Mouse (Mus musculus) fat pad, adult 2 months (tissue): ENCODE measurements around the gene Sdccag8.
"Not testable (repeated sequence)": the region's sequence is repeated elsewhere in the genome, so short reads cannot be mapped to it uniquely, and the experiment has no call there.

ENCODE experiments used
- DNase-seq: peaks from one replicate; pipeline ENCODE4 v3.0.0-alpha.2; 2011; ENCODE audit warnings: low read depth, low spot score; ENCODE audit errors: extremely low read depth

The Sdccag8 gene

DNA sequence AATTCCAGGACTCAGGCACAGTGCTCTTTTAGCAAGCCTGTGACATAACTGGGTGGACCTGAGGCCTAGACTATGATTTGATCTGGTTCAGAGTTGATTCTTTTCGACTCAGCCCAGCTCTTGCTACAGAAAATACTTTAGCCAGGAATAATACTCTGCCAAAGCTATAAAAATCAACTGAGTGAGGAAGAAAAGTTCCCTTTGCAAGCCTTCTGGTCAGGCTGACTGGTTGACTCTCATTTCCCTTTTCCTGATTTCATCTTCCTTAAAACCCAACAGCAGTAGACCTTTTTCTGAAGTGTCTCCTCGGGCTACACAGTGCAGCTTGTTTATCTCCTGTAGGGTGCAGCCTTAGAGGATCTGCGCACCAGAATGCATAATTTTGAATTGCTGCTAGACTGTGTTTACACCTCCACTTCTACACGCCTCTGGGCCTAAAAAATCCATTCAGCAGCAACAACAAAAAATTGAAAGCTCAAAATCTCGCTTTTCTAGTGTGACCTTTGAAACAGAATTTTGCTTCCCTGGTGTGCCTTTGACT lies 13.6 kb downstream of the Sdccag8 start:
- DNase-seq: no peak

DNA sequence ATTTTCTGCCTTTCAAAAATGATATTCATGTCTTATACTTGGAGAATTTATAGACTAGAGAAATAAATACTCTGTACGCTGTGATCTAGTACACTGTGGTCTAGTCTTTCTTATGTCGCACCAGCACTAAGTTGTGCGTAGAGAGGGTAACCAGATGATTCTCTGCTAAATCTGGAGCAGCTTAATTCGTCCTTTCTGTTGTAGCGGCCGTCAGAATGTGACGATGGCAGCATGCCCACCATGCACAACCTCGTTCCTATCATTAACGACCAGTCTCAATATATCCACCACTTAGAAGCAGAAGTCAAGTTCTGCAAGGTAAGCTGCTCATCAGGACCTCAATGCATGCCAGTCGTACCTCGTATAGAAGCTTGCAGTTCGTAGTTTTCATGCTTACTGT lies 14.2 kb downstream of the Sdccag8 start:
- no peak for DNase-seq

GRCm38 (mm10) chr1:176832071-176832470 lies 17.6 kb downstream of the Sdccag8 start:
- DNase-seq: no peak

- no peak for DNase-seq
Measured at GRCm38 (mm10) chr1:176832607-176833006, 18.1 kb downstream of the Sdccag8 start.

- no peak for DNase-seq
Measured at GRCm38 (mm10) chr1:176833257-176833656, 18.8 kb downstream of the Sdccag8 start.

GRCm38 (mm10) chr1:176833948-176834347 lies 19.5 kb downstream of the Sdccag8 start:
- DNase-seq: no peak

- no peak for DNase-seq
Measured at GRCm38 (mm10) chr1:176834880-176835279, 20.4 kb downstream of the Sdccag8 start.

GRCm38 (mm10) chr1:176835501-176836294 lies 21.2 kb downstream of the Sdccag8 start:
- no peak for DNase-seq

- DNase-seq: not testable (repeated sequence)
Measured at GRCm38 (mm10) chr1:176836562-176836961, 22.1 kb downstream of the Sdccag8 start.

DNA sequence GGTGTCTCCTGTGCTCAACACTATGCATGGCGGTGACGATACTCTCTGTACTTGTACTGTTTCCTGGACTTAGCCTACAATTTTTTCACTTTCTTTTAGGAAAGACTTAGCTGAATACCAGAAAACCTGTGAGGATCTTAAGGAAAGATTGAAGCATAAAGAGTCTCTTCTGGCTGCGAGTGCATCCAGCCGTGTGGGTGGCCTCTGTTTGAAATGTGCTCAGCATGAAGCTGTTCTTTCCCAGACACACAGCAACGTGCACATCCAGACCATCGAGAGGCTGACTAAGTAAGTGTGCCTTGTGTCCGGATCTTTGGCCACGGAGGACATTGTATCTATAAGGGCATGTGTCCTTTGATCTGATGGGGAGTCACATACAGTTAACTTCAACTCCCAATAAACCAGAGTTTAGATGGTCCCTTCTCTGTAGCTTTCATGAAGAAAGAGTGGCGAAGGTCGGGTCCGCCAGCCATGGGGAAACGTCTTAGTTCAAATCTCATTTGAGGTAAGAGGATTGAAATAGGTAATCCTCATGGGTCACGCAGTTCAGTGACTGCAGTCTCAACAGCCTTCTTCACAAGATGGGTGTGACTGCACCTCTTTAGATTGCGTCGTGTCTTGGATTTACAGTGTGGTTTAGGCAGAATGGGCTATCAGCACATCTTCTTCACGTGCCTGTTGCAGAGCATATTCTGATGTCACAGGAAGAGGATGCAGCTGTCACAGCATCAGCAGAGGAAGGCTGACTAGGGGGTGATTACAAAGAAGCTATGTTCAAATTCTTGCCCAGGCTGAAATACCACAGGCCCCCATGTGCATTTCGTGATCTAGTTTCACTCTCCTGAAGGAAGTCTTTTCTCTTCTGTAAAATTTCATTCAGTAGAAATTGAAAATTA lies 30.9 kb downstream of the Sdccag8 start:
- no peak for DNase-seq

GRCm38 (mm10) chr1:176847118-176847859 lies 32.8 kb downstream of the Sdccag8 start:
- no peak for DNase-seq

DNA sequence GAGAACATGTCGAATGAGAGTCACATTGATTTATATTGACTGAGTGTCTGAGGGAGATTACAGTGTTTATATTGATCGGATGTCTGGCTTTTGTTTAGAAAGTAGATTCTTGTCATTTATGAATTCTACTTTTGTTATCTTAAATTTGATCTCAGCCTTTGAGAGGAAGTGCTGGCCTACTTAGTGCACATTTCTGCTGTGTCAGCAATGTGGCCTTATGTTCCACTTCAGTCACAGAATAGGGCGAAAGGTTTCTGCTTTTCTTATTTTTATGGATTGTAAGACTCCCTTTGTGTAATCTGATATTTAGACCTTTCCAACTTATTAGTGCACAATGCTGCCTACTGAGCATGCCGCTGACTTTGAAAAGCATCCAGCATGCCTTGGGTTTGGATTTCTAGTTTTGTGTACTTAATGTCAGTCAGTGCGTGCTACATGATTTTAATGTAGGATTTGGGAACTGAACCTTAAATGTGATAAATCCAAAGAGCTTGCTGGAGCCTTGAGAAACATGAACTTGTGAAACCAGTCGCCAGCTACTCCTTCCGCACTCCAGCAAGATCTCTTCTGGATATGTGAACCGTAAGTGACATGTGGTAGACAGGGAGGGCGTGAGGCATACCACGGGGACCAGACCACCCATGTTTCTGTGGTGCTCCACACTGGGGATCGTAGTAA lies 34.3 kb downstream of the Sdccag8 start:
- no peak for DNase-seq

DNA sequence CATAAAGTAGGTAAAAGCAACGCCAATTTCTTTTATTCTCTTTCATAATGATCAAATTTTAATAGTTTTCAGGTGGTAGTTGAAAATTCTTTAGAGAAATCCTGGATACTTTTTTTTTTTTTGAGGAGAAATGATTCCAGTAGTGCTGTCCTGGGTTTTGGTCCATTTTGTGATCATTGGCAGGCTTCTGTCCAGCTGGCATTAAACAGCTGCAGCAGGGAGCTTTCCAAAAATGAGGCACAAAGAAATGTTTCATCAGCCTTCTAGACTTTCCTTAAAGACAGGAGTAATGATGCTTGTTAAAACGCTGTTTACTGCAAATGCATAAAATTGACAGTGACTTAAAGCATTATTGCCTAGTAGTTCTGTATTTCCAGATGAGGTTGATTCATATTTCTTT lies 34.9 kb downstream of the Sdccag8 start:
- DNase-seq: no peak

GRCm38 (mm10) chr1:176851401-176851800 lies 36.9 kb downstream of the Sdccag8 start:
- DNase-seq: no peak

DNA sequence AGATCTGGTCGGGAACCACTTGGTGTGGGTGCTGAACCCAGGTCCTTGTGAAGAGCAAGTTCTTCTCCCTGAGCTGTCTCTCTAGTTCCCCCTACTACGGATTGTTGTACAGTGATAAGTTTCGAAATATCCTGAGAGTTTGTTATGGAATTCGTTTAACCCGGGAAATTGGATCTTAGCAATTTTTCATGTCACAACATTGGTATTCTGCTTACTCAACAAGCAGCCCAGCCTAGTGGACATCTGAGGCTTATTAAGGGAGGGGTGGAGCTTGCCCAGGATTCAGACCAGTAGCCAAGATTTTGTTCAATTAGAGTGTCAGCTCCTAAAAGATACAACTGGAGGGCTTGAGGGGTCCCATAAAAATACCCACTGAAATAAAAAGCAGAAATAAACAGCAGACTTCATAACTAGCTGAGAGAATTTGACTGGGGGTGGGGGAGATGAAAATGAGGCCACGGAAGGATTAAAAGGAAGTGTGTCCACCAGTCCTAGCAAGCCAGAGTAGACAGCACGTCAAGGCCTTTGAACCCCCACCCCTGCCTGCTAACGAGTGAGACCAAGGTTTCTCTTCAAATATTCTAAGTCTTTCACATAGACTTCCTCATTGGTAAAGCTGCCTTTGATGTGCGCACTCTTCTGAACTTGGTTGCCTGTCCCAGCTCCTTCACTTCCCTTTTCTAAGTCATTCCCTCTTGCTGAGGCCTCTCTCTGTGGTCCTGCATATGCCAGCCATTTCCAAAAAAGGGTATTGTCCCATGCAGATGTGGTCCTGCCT lies 38.5 kb downstream of the Sdccag8 start:
- DNase-seq: no peak

DNA sequence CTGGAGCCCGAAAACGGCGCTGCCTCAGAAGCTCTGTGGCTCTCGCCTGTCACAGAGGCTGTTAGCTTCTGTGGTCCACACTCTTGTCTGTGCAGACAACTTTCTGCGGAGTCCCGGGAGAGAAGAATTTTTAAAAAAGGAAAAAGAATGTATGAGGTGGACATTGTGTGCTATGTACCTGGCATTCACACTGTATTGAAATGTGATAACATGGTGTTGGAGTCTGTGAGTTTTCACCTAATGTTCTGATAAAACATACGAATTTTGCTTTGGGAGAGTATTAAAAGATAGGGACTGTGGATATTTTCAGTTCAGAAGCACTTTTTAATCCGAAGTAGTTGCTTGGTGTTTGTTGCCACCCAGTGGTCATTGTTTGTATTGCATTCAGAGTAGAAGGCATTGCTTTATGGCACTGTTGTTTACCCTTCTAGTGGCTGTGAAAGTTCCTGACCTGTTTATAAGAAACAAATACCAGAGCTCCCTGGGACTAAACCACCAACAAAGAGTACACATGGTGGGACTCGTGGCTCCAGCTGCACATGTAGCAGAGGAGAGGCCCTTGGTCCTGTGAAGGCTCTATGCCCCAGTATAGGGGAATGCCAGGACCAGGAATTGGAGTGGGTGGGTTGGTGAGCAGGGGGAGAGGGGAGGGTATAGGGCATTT lies 47.7 kb downstream of the Sdccag8 start:
- peak; percentile 3 for DNase-seq

- DNase-seq: no peak
Measured at GRCm38 (mm10) chr1:176870501-176870900, 56.0 kb downstream of the Sdccag8 start.

DNA sequence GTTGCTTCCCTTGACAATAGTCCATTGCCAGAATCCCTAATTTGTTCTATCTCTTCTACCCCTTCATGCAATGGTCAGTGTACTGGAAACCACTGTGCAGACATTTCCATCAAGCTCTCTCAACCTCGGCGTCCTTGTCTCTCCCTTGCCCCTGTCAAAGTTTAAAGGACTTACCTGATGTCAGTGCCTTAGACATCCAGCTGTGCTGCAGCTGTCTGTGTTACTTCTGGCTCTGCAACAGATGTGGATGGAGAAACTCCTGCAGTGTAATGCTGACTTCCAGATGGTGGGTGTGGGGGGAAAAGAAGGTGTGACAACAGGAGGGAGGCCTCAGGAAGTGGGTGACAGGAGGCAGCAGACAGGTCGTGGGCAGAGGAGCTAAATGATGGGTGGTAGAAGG lies 57.5 kb downstream of the Sdccag8 start:
- no peak for DNase-seq

DNA sequence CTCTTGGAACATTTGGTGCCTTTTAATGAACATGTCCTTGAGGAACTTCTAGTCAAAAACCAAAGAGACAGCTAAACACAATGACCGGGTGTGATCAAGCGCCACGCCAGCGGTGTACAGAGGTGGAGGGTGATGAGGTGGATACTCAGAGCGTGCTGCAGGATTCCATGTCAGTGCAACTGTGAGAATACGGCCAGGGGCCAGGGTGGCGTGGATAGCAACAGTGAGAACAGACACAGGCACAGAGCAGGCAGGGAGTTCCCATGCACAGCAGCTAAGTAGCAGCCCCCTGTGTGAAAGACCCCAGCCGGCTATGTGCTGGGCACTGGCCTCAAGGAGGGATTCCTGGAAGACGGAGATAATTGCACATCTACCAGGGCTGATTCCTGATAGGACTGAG lies 59.0 kb downstream of the Sdccag8 start:
- no peak for DNase-seq
